Mouse (Mus musculus) cerebellum, adult 9-10 months (tissue): ENCODE measurements around the gene Magoh.

Experiments used
- DNase-seq: peaks from one replicate; pipeline ENCODE4 v3.0.0; 2022

The Magoh gene

DNA sequence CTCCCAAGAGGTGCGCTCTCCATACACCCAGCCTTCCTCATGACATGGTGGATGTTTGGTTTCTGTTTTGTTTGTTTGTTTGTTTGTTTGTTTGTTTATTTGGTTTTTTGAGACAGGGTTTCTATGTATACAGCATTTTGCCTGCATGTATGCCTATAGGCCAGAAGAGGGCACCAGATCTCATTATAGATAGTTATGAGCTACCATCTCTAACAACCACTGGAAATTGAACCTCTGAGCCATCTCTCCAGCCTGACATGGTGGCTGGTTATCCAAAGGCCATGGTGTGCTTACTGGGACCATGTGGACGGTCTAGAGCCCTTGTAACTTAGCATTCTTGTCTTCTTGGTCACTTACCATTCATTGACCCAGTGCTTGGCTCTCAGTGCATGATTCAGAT, 13.1 kb downstream of the Magoh start:
- peak; percentile 49 for DNase-seq

DNA sequence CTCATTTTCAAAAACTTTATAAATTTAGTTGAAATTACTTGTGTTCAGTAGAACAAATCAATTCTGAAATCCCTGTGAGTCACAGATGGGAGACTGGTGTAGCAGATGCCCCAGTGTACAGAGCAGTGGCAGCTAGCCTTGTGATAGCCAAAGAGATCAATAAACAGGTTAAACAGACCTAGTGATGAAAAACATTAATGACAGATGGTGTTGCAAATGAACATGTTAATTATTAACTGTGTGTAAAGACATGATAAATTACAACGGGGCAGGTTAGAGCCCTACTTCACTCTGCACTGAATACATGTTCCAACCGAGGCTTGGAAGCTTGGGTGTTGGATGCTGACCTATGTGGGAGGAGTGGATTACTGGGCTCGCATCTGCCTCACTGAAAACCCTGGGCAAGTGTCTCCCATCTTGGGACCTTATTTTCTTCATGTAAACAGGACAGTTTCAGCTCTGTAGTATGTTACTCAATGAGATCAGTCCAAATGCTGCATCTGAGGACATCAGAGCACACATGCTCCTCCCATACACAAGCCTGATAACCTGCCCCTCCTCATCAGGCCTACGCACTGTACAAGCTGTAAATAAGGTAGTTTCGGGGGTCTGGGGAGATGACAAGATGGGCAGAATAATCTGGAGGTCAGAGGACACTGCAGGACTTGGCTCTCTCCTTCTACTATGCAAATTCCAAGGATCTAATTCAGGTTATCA, 19.8 kb downstream of the Magoh start:
- DNase-seq, result no peak

DNA sequence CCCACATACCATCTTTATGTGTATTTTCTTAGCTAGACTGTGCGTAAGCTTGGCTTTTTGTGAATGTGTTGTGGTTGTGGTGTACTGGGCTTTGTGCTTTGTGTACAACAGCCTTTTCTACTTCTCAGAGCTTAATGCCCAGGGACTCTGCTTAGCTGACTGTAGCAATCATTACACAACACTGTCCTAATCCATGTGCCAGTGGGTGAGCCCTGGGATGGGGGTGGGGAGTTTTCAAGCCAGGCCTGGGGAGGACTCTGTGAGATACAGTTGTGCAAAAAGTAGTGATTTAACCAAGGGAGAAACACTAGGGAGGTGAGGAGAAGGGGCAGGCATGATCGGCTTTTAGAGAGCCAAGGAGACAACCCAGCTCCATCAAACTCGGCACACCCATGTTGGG, 20.7 kb downstream of the Magoh start:
- DNase-seq, result no peak

GRCm38 (mm10) chr4:107904252-107904651, 24.7 kb downstream of the Magoh start:
- DNase-seq, result no peak

- no peak for DNase-seq
Observed at GRCm38 (mm10) chr4:107906561-107906960, 27.0 kb downstream of the Magoh start.

GRCm38 (mm10) chr4:107910020-107910419, 30.5 kb downstream of the Magoh start:
- no peak for DNase-seq

GRCm38 (mm10) chr4:107920336-107920735, 40.8 kb downstream of the Magoh start:
- DNase-seq, result no peak

- DNase-seq, result no peak
Observed at GRCm38 (mm10) chr4:107921152-107921695, 41.7 kb downstream of the Magoh start.

GRCm38 (mm10) chr4:107921952-107922351, 42.4 kb downstream of the Magoh start:
- DNase-seq, result no peak

DNA sequence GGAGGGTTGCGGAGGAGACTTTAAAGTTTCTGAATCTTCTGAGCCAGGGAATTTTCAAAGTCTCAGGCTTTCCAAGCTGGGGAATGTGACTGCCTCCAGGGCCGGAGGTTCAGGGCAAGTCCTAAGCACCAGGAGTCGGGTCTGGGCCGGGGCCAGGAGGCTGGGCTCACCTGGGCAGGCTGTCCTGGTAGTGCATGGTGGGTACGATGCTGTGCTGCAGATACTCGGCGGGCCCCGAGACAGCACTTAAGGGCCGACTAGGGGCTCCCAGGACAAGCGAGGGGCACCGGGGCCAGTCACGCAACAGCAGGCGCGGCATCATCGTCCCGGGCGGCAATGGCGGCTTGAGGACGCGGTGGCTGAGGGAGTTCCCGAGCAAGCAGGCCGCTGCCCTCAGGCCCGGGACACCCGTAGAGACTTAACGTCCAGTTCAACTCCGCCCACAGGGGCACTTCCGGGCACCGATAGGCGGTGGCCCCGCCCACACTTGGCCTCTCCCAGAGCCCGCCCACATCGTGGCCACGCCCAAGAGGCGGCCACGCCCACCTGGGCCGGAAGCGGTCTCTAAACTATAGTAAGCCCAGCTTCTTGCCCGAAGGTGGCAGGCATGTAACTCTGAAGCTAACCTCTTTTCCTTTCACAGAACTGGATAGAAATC, 43.7 kb downstream of the Magoh start, which contains the start of gene Cpt2:
Gene Cpt2 (minus strand): TSS at position 466 of the 658 bp plus-strand sequence.
- peak; percentile 85 for DNase-seq

- DNase-seq, result no peak
Observed at GRCm38 (mm10) chr4:107923803-107924194, 44.2 kb downstream of the Magoh start.

DNA sequence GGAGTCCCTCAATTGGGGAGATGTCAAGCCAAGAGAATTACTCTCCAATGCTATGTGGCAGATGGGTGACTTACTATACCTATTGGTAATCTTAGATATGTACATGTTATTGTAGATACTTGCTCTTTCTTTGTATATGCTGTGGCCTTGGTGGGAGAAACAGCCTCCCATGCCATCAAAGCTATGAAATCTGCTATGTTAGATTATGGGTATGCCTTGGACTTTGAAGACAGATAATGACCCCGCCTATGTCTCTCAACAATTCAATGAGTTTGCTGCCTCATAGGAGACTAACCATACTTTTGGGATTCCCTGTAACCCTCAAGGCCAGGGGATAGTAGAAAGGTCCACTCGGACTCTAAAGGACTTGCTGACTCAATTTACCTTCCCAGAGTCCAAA, 48.7 kb downstream of the Magoh start:
- no peak for DNase-seq

GRCm38 (mm10) chr4:107928726-107929125, 49.2 kb downstream of the Magoh start:
- DNase-seq, result no peak

DNA sequence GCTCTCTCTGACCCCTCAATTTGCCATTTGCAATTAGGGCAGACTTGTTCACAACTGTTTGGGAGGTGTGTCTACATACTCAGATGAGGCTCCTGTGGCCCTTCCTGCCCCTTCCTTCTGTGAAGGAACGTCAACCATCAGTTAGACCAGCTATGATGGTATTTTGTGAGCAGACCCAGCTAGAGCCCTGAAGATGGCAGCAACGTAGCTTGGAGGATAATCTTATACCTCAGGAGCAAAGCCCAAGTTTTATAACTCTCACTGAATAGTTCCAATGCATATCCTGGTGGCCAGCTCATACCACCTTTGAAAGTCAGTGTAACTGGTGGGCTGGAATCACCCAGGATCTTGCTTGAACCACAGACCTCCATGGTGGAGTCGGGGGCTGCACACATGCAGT, 51.9 kb downstream of the Magoh start:
- DNase-seq, result no peak

GRCm38 (mm10) chr4:107933239-107933638, 53.7 kb downstream of the Magoh start:
- DNase-seq, result no peak

DNA sequence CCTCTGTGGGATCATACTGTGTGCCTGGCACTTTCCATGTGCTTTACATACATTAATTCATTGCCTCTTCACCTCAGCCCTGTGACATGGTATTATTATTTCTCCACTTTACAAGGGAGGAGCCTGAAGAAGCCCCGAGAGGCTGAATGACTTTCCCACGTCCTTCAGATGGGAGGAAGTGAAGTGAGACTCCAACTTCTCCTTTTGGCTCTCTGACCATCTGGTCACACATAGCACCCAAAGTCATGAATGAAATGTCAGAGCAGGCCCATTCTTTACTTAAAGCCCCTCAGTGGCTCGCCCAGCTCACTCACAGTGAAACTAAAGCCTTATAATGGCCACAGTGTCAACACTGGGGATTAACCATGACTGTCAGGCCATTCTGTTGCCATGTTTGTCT, 55.7 kb downstream of the Magoh start:
- DNase-seq, result no peak
